Mouse (Mus musculus): Measurements from ENCODE around the gene Gja3. TPM values are rescaled to one million over a fixed set of nuclear protein-coding genes. Genes with fewer than 3 reads are reported as not detected.
"Not testable (repeated sequence)": the region's sequence is repeated elsewhere in the genome, so short reads cannot be mapped to it uniquely, and the experiment has no call there.

Gja3 gene
- polyA plus RNA-seq, 1 experiment: 0.08 TPM

- H3K4me1 ChIP-seq (ENCODE audit: control insufficient read depth, insufficient read depth, low read length): no peaks in the 10 kb centered on the region
- DNase-seq: no peak
- 74% methylated on average over 9 of the region's 9 CpGs for WGBS
- no peak overlapping the region for H3K4me3 ChIP-seq (replicated peaks; ENCODE audit: insufficient read depth, low read depth, low read length)
- H3K27ac ChIP-seq (ENCODE audit: insufficient read depth, low read length): no peak overlapping the region
- TF ChIP-seq CTCF (IDR thresholded peaks at IDR 0.05; ENCODE audit: borderline replicate concordance, insufficient read depth, low read depth, low read length) (no peak), POLR2A (IDR thresholded peaks at IDR 0.05; ENCODE audit: borderline replicate concordance, insufficient read depth, low read length) (no peak)
- H3K27me3 ChIP-seq (ENCODE audit: control insufficient read depth, insufficient read depth, low read length): no peaks in the 10 kb centered on the region
Observed at GRCm38 (mm10) chr14:57034135-57034534, 23.8 kb downstream of the Gja3 start.

- no peak overlapping the region for H3K27ac ChIP-seq (ENCODE audit: insufficient read depth, low read length)
- WGBS: 69% methylated on average over 3 of the region's 3 CpGs
- H3K27me3 ChIP-seq (ENCODE audit: control insufficient read depth, insufficient read depth, low read length): no peaks in the 10 kb centered on the region
- no peak overlapping the region for H3K4me3 ChIP-seq (replicated peaks; ENCODE audit: insufficient read depth, low read depth, low read length)
- H3K4me1 ChIP-seq (ENCODE audit: control insufficient read depth, insufficient read depth, low read length): no peaks in the 10 kb centered on the region
- DNase-seq: no peak
- TF ChIP-seq CTCF (IDR thresholded peaks at IDR 0.05; ENCODE audit: borderline replicate concordance, insufficient read depth, low read depth, low read length) (no peak), POLR2A (IDR thresholded peaks at IDR 0.05; ENCODE audit: borderline replicate concordance, insufficient read depth, low read length) (no peak)
Observed at GRCm38 (mm10) chr14:57032850-57033249, 25.1 kb downstream of the Gja3 start.

GRCm38 (mm10) chr14:57018436-57018835 is 39.5 kb downstream of the Gja3 start:
- WGBS: 80% methylated on average over 2 of the region's 2 CpGs
- Histone ChIP-seq H3K4me1 (ENCODE audit: control insufficient read depth, insufficient read depth, low read length) (no peaks in the 10 kb centered on the region), H3K27me3 (ENCODE audit: control insufficient read depth, insufficient read depth, low read length) (no peaks in the 10 kb centered on the region), H3K27ac (ENCODE audit: insufficient read depth, low read length) (no peak overlapping the region), H3K4me3 (replicated peaks; ENCODE audit: insufficient read depth, low read depth, low read length) (no peak overlapping the region)
- DNase-seq: no peak
- TF ChIP-seq POLR2A (IDR thresholded peaks at IDR 0.05; ENCODE audit: borderline replicate concordance, insufficient read depth, low read length) (no peak), CTCF (IDR thresholded peaks at IDR 0.05; ENCODE audit: borderline replicate concordance, insufficient read depth, low read depth, low read length) (no peak)

- not testable (repeated sequence) for DNase-seq; H3K4me1 ChIP-seq (ENCODE audit: control insufficient read depth, insufficient read depth, low read length); H3K27me3 ChIP-seq (ENCODE audit: control insufficient read depth, insufficient read depth, low read length); H3K27ac ChIP-seq (ENCODE audit: insufficient read depth, low read length); H3K4me3 ChIP-seq (replicated peaks; ENCODE audit: insufficient read depth, low read depth, low read length)
Observed at GRCm38 (mm10) chr14:57016806-57017205, 41.1 kb downstream of the Gja3 start.

- 84% methylated on average over 4 of the region's 4 CpGs for WGBS
- Histone ChIP-seq H3K4me3 (replicated peaks; ENCODE audit: insufficient read depth, low read depth, low read length) (no peak overlapping the region), H3K4me1 (ENCODE audit: control insufficient read depth, insufficient read depth, low read length) (no peaks in the 10 kb centered on the region), H3K27me3 (ENCODE audit: control insufficient read depth, insufficient read depth, low read length) (no peaks in the 10 kb centered on the region), H3K27ac (ENCODE audit: insufficient read depth, low read length) (no peak overlapping the region)
- TF ChIP-seq CTCF (IDR thresholded peaks at IDR 0.05; ENCODE audit: borderline replicate concordance, insufficient read depth, low read depth, low read length) (no peak), POLR2A (IDR thresholded peaks at IDR 0.05; ENCODE audit: borderline replicate concordance, insufficient read depth, low read length) (no peak)
- no peak for DNase-seq
Observed at GRCm38 (mm10) chr14:56988621-56989020, 69.3 kb downstream of the Gja3 start.

Other genes with a start within 250 kb of the Gja3 start
- gene Zmym5, start 246.4 kb downstream of the Gja3 start, polyA plus RNA-seq (2012; rRNA removed): 29.8 and 30.0 TPM in 2 replicates
- 41.5 and 44.3 TPM in 2 replicates for gene Zmym2, start 171.4 kb downstream of the Gja3 start, polyA plus RNA-seq (2012; rRNA removed)
- 5.6 and 7.5 TPM in 2 replicates for gene Gjb2, start 46.6 kb upstream of the Gja3 start, polyA plus RNA-seq (2012; rRNA removed)
- gene Gm4491, start 57.8 kb upstream of the Gja3 start, polyA plus RNA-seq (2012; rRNA removed): 0.41 and 0.51 TPM in 2 replicates
- 91.0 and 102 TPM in 2 replicates for gene Gjb6, start 75.5 kb upstream of the Gja3 start, polyA plus RNA-seq (2012; rRNA removed)